Comparison of ENCODE assay signal across 9 mouse cellular contexts in the genomic region with DNA sequence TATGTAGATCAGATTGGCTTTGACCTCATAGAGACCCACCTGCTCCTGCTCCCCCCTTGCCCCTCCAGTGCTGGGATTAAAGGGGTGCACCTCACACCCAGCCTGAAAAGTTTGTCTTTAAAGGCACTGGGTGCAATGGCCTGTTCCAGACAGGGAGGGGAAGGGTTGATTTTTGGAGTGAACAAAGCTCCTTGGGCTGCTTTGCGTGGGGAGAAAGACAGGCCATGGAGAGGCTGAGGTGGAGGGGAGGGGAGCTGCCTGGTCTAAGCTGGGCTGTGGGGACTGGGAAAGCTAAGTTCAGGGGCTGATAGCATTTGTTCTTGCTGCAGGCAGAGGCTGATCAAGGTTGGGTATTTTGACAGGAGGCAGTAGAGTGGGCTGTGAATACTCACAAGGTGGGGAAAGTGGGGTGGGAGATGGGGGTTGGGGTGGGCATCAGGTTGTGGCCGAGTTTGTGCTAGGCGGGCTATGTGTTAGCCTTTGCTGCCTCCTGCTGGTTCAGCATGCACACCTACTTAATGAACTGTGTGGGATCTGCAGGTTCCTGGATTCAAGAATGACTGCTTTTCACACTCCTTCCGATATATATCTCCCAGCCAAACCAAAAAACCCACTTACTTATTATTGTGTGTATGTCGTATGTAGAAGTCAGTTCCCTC. TPM values are rescaled to one million over a fixed set of nuclear protein-coding genes. Genes with fewer than 3 reads are reported as not detected.
DNase-seq lines count a peak whose midpoint lies in the region; ATAC-seq and TF ChIP-seq lines count a peak whose summit lies in the region.
"Had no signal": no experiment of that assay in that cellular context is flagged by ENCODE, and none has a peak within 500 bp of the region (broad histone marks: within the 10 kb centered on the region; RNA-seq: fewer than 3 reads in every experiment).

No protein-coding gene starts in this region.

- no peaks in the 10 kb centered on the region for H3K27me3 ChIP-seq in kidney, embryonic 14.5 days (ENCODE audit: control insufficient read depth, insufficient read depth, low read length)
- no peaks in the 10 kb centered on the region for H3K27me3 ChIP-seq in small intestine, adult 2 months (ENCODE audit: control insufficient read depth, insufficient read depth, low read length)
- H3K27me3 ChIP-seq: embryonic facial prominence, embryonic 13.5 days had no signal

- no peaks in the 10 kb centered on the region for H3K9me3 ChIP-seq in kidney, embryonic 14.5 days (ENCODE audit: control insufficient read depth, low read length)
- H3K9me3 ChIP-seq: embryonic facial prominence, embryonic 13.5 days had no signal

- no peaks in the 10 kb centered on the region for H3K36me3 ChIP-seq in kidney, embryonic 14.5 days (ENCODE audit: control insufficient read depth, insufficient read depth, low read length)
- H3K36me3 ChIP-seq in small intestine, adult 2 months (ENCODE audit: control insufficient read depth, insufficient read depth, low read length) = no peaks in the 10 kb centered on the region
- H3K36me3 ChIP-seq: embryonic facial prominence, embryonic 13.5 days had no signal

- H3K4me3 ChIP-seq in kidney, embryonic 14.5 days (ENCODE audit: low read length) = no peak overlapping the region
- H3K4me3 ChIP-seq in small intestine, adult 2 months (ENCODE audit: low read depth, low read length) = no peak overlapping the region
- H3K4me3 ChIP-seq: embryonic facial prominence, embryonic 13.5 days had no signal

- H3K27ac ChIP-seq in kidney, embryonic 14.5 days (ENCODE audit: low read depth, low read length) = no peak overlapping the region
- H3K27ac ChIP-seq in small intestine, adult 2 months (ENCODE audit: insufficient read depth, low read depth, low read length) = no peak overlapping the region
- H3K27ac ChIP-seq: embryonic facial prominence, embryonic 13.5 days had no signal

- no peak for TF ChIP-seq POLR2A in small intestine, adult 2 months (IDR thresholded peaks at IDR 0.05; ENCODE audit: low read depth, low read length)

- TF ChIP-seq CTCF in small intestine, adult 2 months (IDR thresholded peaks at IDR 0.05; ENCODE audit: extremely low read depth, insufficient read length, insufficient replicate concordance, low read depth, low read length) = peak; percentile 82; the same call in 1 of the 2 replicates

- DNase-seq in kidney, adult 9 months = peak; percentile 60
- peak; percentile 76 for DNase-seq in R1 (ENCODE audit: low read depth, low spot score)
- peak; percentile 52 to 67 for DNase-seq in heart, postnatal 36 days
- no peak for DNase-seq in cerebellum, postnatal 14 days
- no peak for DNase-seq in neural tube, embryonic 10.5 days (ENCODE audit: extremely low spot score, low spot score)
- DNase-seq in left cerebral cortex, adult 18-20 months (ENCODE audit: low spot score in 2 of 2) = no peak

- intact Hi-C loops in heart, postnatal 36 days (cut with DNase I) = loop anchor here (1.0 to 5.0 kb wide), 3 partner anchors 23 to 120 kb away; a partner anchor contains a TSS

- ATAC-seq in kidney, embryonic 14.5 days (ENCODE audit: low FRiP score, low TSS enrichment) = no peak

- H3K9ac ChIP-seq in kidney, embryonic 14.5 days (ENCODE audit: low read depth, low read length) = no peak overlapping the region
- H3K9ac ChIP-seq: embryonic facial prominence, embryonic 13.5 days had no signal

- WGBS in kidney, embryonic 14.5 days = 49% methylated on average over 5 of the region's 5 CpGs
- 46% methylated on average over 5 of the region's 5 CpGs for WGBS in small intestine, adult 2 months

- H3K4me2 ChIP-seq in kidney, embryonic 14.5 days (replicated peaks; ENCODE audit: low read depth, low read length) = no peak overlapping the region
- H3K4me2 ChIP-seq: embryonic facial prominence, embryonic 13.5 days had no signal

- no peaks in the 10 kb centered on the region for H3K4me1 ChIP-seq in kidney, embryonic 14.5 days (ENCODE audit: control insufficient read depth, insufficient read depth, low read length)
- H3K4me1 ChIP-seq in small intestine, adult 2 months (ENCODE audit: control insufficient read depth, insufficient read depth, insufficient read length, low read length) = peaks cover 13% of the 10 kb centered on the region
- H3K4me1 ChIP-seq: embryonic facial prominence, embryonic 13.5 days had no signal

RNA-seq across cellular contexts. Expression of a gene that starts 11.0 kb away (rescaled TPM):
- not detected in 2 replicates for polyA plus RNA-seq in kidney, embryonic 14.5 days (2014; fragmentation: Nextera tagmentation; extraction: Ambion mirVana)
- under 1 TPM in 1 of 2 experiments, not detected in 1; 0.69 TPM for total RNA-seq in heart, postnatal 36 days (2021)
- polyA plus RNA-seq in small intestine, adult 2 months (2012; rRNA removed) = 0.47 and 1.3 TPM in 2 replicates
- total RNA-seq in left cerebral cortex, adult 18-20 months (2021) = not detected
- polyA plus RNA-seq: embryonic facial prominence, embryonic 13.5 days had no signal

RNA-seq across cellular contexts. Expression of a gene that starts 15.7 kb away (rescaled TPM):
- polyA plus RNA-seq in kidney, embryonic 14.5 days (2014; fragmentation: Nextera tagmentation; extraction: Ambion mirVana) = not detected in 2 replicates
- total RNA-seq in heart, postnatal 36 days (2021) = not detected
- polyA plus RNA-seq in small intestine, adult 2 months (2012; rRNA removed) = not detected in 2 replicates
- total RNA-seq in left cerebral cortex, adult 18-20 months (2021) = not detected

RNA-seq across cellular contexts. Expression of a gene that starts 20.3 kb away (rescaled TPM):
- polyA plus RNA-seq in kidney, embryonic 14.5 days (2014; fragmentation: Nextera tagmentation; extraction: Ambion mirVana) = 0.27 TPM in 1 of 2 replicates, not detected in the other
- total RNA-seq in heart, postnatal 36 days (2021) = not detected
- 0.13 TPM in 1 of 2 replicates, not detected in the other for polyA plus RNA-seq in small intestine, adult 2 months (2012; rRNA removed)
- total RNA-seq in left cerebral cortex, adult 18-20 months (2021) = 1 to 10 TPM; 2.0 to 2.4 TPM

RNA-seq across cellular contexts. Expression of a gene that starts 48.9 kb away (rescaled TPM):
- 9.6 and 10.8 TPM in 2 replicates for polyA plus RNA-seq in kidney, embryonic 14.5 days (2014; fragmentation: Nextera tagmentation; extraction: Ambion mirVana)
- 10 to 100 TPM; 19.8 to 25.0 TPM for total RNA-seq in heart, postnatal 36 days (2021)
- polyA plus RNA-seq in small intestine, adult 2 months (2012; rRNA removed) = 5.7 and 14.3 TPM in 2 replicates
- 10 to 100 TPM; 13.0 to 15.7 TPM for total RNA-seq in left cerebral cortex, adult 18-20 months (2021)

RNA-seq across cellular contexts. Expression of a gene that starts 49.5 kb away (rescaled TPM):
- 3.5 and 4.2 TPM in 2 replicates for polyA plus RNA-seq in kidney, embryonic 14.5 days (2014; fragmentation: Nextera tagmentation; extraction: Ambion mirVana)
- 1 to 10 TPM; 3.5 TPM for total RNA-seq in heart, postnatal 36 days (2021)
- polyA plus RNA-seq in small intestine, adult 2 months (2012; rRNA removed) = 169 and 226 TPM in 2 replicates
- total RNA-seq in left cerebral cortex, adult 18-20 months (2021) = 1 to 10 TPM in 1 of 2 experiments, under 1 TPM in 1; 0.91 to 1.1 TPM

Comparison
In these comparisons a context has a peak if more than half of its experiments do, and no peak if none do; other contexts are left out.
1. DNase-seq: peak in kidney, adult 9 months (single experiment), R1 (single experiment) and heart, postnatal 36 days (2 of 2); none in cerebellum, postnatal 14 days (0 of 2), neural tube, embryonic 10.5 days (single experiment) and left cerebral cortex, adult 18-20 months (0 of 2).